Mouse (Mus musculus) liver, embryonic 14.5 days (tissue): ENCODE data around the gene Six6.

Source experiments
- CTCF ChIP-seq: IDR thresholded peaks from 2 replicates; pipeline ENCODE4 v1.5.1; 2016; ENCODE audit warnings: antibody characterized with exemption, low read depth, control low read depth
- EP300 ChIP-seq: IDR thresholded peaks from 2 replicates; pipeline ENCODE4 v1.6.1; 2016; ENCODE audit warnings: antibody characterized with exemption, low read depth

- TF ChIP-seq CTCF, result no peak
- no peak for TF ChIP-seq EP300
These were observed 18.8 kb downstream of the Six6 start for GRCm38 (mm10) chr12:72958446-72958845.
